Mouse (Mus musculus): ENCODE measurements around the gene Cyp2w1.
A peak's percentile ranks its signal among the peaks of the same experiment; 100 is the strongest.
"Not testable (repeated sequence)": the region's sequence is repeated elsewhere in the genome, so short reads cannot be mapped to it uniquely, and the experiment has no call there.

Gene Cyp2w1

GRCm38 (mm10) chr5:139383234-139383633 is 30.8 kb downstream of the Cyp2w1 start:
- no peak for DNase-seq (ENCODE audit: low spot score in 2 of 2)

GRCm38 (mm10) chr5:139384531-139384930 is 32.1 kb downstream of the Cyp2w1 start:
- DNase-seq (ENCODE audit: low spot score in 2 of 2): no peak

- no peak for DNase-seq (ENCODE audit: low spot score in 2 of 2)
Measured at GRCm38 (mm10) chr5:139386047-139386446, 33.6 kb downstream of the Cyp2w1 start.

- DNase-seq (ENCODE audit: low spot score in 2 of 2): no peak
Measured at GRCm38 (mm10) chr5:139387329-139388194, 35.1 kb downstream of the Cyp2w1 start.

GRCm38 (mm10) chr5:139388195-139388570 is 35.8 kb downstream of the Cyp2w1 start:
- DNase-seq (ENCODE audit: low spot score in 2 of 2): no peak

- no peak for DNase-seq (ENCODE audit: low spot score in 2 of 2)
Measured at GRCm38 (mm10) chr5:139388694-139389675, 36.6 kb downstream of the Cyp2w1 start.

- no peak for DNase-seq (ENCODE audit: low spot score in 2 of 2)
Measured at GRCm38 (mm10) chr5:139389676-139390061, 37.3 kb downstream of the Cyp2w1 start.

GRCm38 (mm10) chr5:139390324-139391119 is 38.1 kb downstream of the Cyp2w1 start:
- not testable (repeated sequence) for DNase-seq (ENCODE audit: low spot score in 2 of 2)

- DNase-seq (ENCODE audit: low spot score in 2 of 2): no peak
Measured at GRCm38 (mm10) chr5:139391309-139391990, 39.0 kb downstream of the Cyp2w1 start.

GRCm38 (mm10) chr5:139392219-139393196 is 40.1 kb downstream of the Cyp2w1 start:
- no peak for DNase-seq (ENCODE audit: low spot score in 2 of 2)

GRCm38 (mm10) chr5:139393197-139393588 is 40.8 kb downstream of the Cyp2w1 start:
- DNase-seq (ENCODE audit: low spot score in 2 of 2): no peak

- DNase-seq (ENCODE audit: low spot score in 2 of 2): no peak
Measured at GRCm38 (mm10) chr5:139394399-139394798, 42.0 kb downstream of the Cyp2w1 start.

- DNase-seq (ENCODE audit: low spot score in 2 of 2): no peak
Measured at GRCm38 (mm10) chr5:139395528-139395927, 43.1 kb downstream of the Cyp2w1 start.

- DNase-seq (ENCODE audit: low spot score in 2 of 2): no peak
Measured at GRCm38 (mm10) chr5:139397359-139397916, 45.0 kb downstream of the Cyp2w1 start.

- peak; percentile 88 to 94 for DNase-seq (ENCODE audit: low spot score in 2 of 2)
Measured at GRCm38 (mm10) chr5:139397959-139398753, 45.7 kb downstream of the Cyp2w1 start.

- DNase-seq (ENCODE audit: low spot score in 2 of 2): no peak
Measured at GRCm38 (mm10) chr5:139398786-139399185, 46.4 kb downstream of the Cyp2w1 start.

GRCm38 (mm10) chr5:139399991-139400390 is 47.6 kb downstream of the Cyp2w1 start:
- no peak for DNase-seq (ENCODE audit: low spot score in 2 of 2)

- DNase-seq (ENCODE audit: low spot score in 2 of 2): no peak
Measured at GRCm38 (mm10) chr5:139402106-139402505, 49.7 kb downstream of the Cyp2w1 start.
